Mouse (Mus musculus) left cerebral cortex, postnatal 36 days (tissue): ENCODE measurements at regions not wholly inside any gene's neighbourhood (a gene's known extent, or its start where the extent isn't known, plus 50 kb on each side); places are given as distances from the start of the nearest gene placed in this dataset.

Experiments used
- DNase-seq, 2 experiments: peaks; one replicate each; pipeline ENCODE4 v3.0.0; 2021 to 2022; ENCODE audit warnings: low spot score in 2 of 2, mixed read lengths in 1 of 2
- intact Hi-C: fragments of 180-260 bp; cut with DNase I; formaldehyde crosslinking; loops from one replicate; pipeline ENCODE4 v1.15.1; 2025

- intact Hi-C loops = no loop called here
Measured at GRCm38 (mm10) chr13:119256350-119256749, 172.1 kb upstream of the Paip1 start.

GRCm38 (mm10) chr13:119258515-119258914 is 169.9 kb upstream of the Paip1 start:
- DNase-seq = no peak
- intact Hi-C loops = no loop called here

More at GRCm38 (mm10) chr13:119256350-119256749, 172.1 kb upstream of the Paip1 start:
- no peak for DNase-seq

- DNase-seq = no peak
- intact Hi-C loops = no loop called here
Measured at GRCm38 (mm10) chr13:119263561-119263960, 164.8 kb upstream of the Paip1 start.

- intact Hi-C loops = no loop called here
- no peak for DNase-seq
Measured at GRCm38 (mm10) chr13:119267608-119268300, 160.6 kb upstream of the Paip1 start.

- intact Hi-C loops = no loop called here
- no peak for DNase-seq
Measured at GRCm38 (mm10) chr13:119268301-119268675, 160.1 kb upstream of the Paip1 start.

- DNase-seq = no peak
- intact Hi-C loops = no loop called here
Measured at GRCm38 (mm10) chr13:119275500-119275899, 152.9 kb upstream of the Paip1 start.

GRCm38 (mm10) chr13:119277308-119277948 is 151.0 kb upstream of the Paip1 start:
- intact Hi-C loops = no loop called here
- DNase-seq = no peak

- intact Hi-C loops = no loop called here
- no peak for DNase-seq
Measured at GRCm38 (mm10) chr13:119279449-119279848, 149.0 kb upstream of the Paip1 start.

- no peak for DNase-seq
- intact Hi-C loops = loop anchor here (10.0 kb wide), 1 partner anchor 84 kb away; no protein-coding TSS in a partner anchor
Measured at GRCm38 (mm10) chr13:119280622-119281021, 147.8 kb upstream of the Paip1 start.

- intact Hi-C loops = loop anchor here (10.0 kb wide), 1 partner anchor 81 kb away; no protein-coding TSS in a partner anchor
- DNase-seq = peak; percentile 45 to 46
Measured at GRCm38 (mm10) chr13:119283448-119283847, 145.0 kb upstream of the Paip1 start.

- intact Hi-C loops = no loop called here
- DNase-seq = no peak
Measured at GRCm38 (mm10) chr13:119309238-119309637, 119.2 kb upstream of the Paip1 start.

- no peak for DNase-seq
- intact Hi-C loops = no loop called here
Measured at GRCm38 (mm10) chr13:119310013-119310412, 118.4 kb upstream of the Paip1 start.

GRCm38 (mm10) chr13:119314356-119314755 is 114.0 kb upstream of the Paip1 start:
- DNase-seq = no peak
- intact Hi-C loops = no loop called here

- intact Hi-C loops = loop anchor here (1.0 kb wide), 1 partner anchor 915 kb away; no protein-coding TSS in a partner anchor
- DNase-seq = no peak
Measured at GRCm38 (mm10) chr13:119318358-119318757, 110.0 kb upstream of the Paip1 start.

- DNase-seq = no peak
- intact Hi-C loops = no loop called here
Measured at GRCm38 (mm10) chr13:119325510-119325909, 102.9 kb upstream of the Paip1 start.

GRCm38 (mm10) chr13:119326877-119327625 is 101.3 kb upstream of the Paip1 start:
- intact Hi-C loops = no loop called here
- DNase-seq = no peak

GRCm38 (mm10) chr13:119328731-119329130 is 99.7 kb upstream of the Paip1 start:
- no peak for DNase-seq
- intact Hi-C loops = no loop called here

- intact Hi-C loops = no loop called here
Measured at GRCm38 (mm10) chr13:119331815-119332214, 96.6 kb upstream of the Paip1 start.

GRCm38 (mm10) chr13:119333915-119334314 is 94.5 kb upstream of the Paip1 start:
- no peak for DNase-seq
- intact Hi-C loops = no loop called here

More at GRCm38 (mm10) chr13:119331815-119332214, 96.6 kb upstream of the Paip1 start:
- no peak for DNase-seq

GRCm38 (mm10) chr13:119337861-119338260 is 90.5 kb upstream of the Paip1 start:
- intact Hi-C loops = no loop called here
- DNase-seq = no peak
